Mouse (Mus musculus) G1E (cell line): ENCODE measurements around the gene Il22ra2.

Experiments
- CTCF ChIP-seq: IDR thresholded peaks from 2 replicates; pipeline ENCODE4 v1.5.1; 2012; ENCODE audit warnings: low read depth, low read length, inconsistent platforms, mixed read lengths
- GATA1 ChIP-seq: IDR thresholded peaks from 2 replicates; pipeline ENCODE4 v1.6.1; 2012; ENCODE audit warnings: borderline replicate concordance, low read length, inconsistent platforms, mixed read lengths
- GATA2 ChIP-seq: IDR thresholded peaks from 2 replicates; pipeline ENCODE4 v1.6.1; 2012; ENCODE audit warnings: low read depth, low read length, inconsistent platforms, borderline replicate concordance
- POLR2AphosphoS5 ChIP-seq: IDR thresholded peaks from 2 replicates; pipeline ENCODE4 v1.6.1; 2012; ENCODE audit warnings: low read depth, low read length, inconsistent platforms; ENCODE audit not compliant: insufficient replicate concordance
- TAL1 ChIP-seq: conservative IDR thresholded peaks from 2 replicates; pipeline ENCODE4 v1.6.1; 2012; ENCODE audit warnings: low read depth, low read length, inconsistent platforms, mixed read lengths

- TF ChIP-seq CTCF: no peak
- TF ChIP-seq GATA2: no peak
- no peak for TF ChIP-seq TAL1
- TF ChIP-seq GATA1: no peak
- TF ChIP-seq POLR2AphosphoS5: no peak
Observed at GRCm38 (mm10) chr10:19639630-19640029, 17.8 kb downstream of the Il22ra2 start.
